Mouse (Mus musculus) limb, embryonic 11.5 days (tissue): ENCODE data around the gene Fignl1. TPM values are rescaled to one million over a fixed set of nuclear protein-coding genes. Genes with fewer than 3 reads are reported as not detected.

Experiments
- ATAC-seq: fragments of 200-750 bp; cut with Nextera tagmentation; 2 replicates; pipeline ENCODE4 v1.8.0; 2017; ENCODE audit warnings: low read depth; ENCODE audit not compliant: insufficient number of reproducible peaks, low FRiP score, low TSS enrichment
- DNase-seq: peaks from one replicate; pipeline ENCODE4 v3.0.0-alpha.2; 2015; ENCODE audit warnings: low spot score
- H3K27ac ChIP-seq: fragments of 300-500 bp; sonication (generic); replicated peaks from 2 replicates; pipeline ENCODE4 v1.5.1; 2014; ENCODE audit warnings: low read depth, mild to moderate bottlenecking, low read length
- H3K27me3 ChIP-seq: fragments of 300-500 bp; sonication (generic); 2 replicates; pipeline ENCODE4 v1.6.1; 2014; ENCODE audit warnings: mild to moderate bottlenecking, low read length, mixed read lengths; ENCODE audit not compliant: control insufficient read depth, insufficient read depth
- H3K36me3 ChIP-seq: fragments of 300-500 bp; sonication (generic); 2 replicates; pipeline ENCODE4 v1.6.1; 2014; ENCODE audit warnings: mild to moderate bottlenecking, low read length, moderate library complexity, mixed read lengths; ENCODE audit not compliant: control insufficient read depth, insufficient read depth
- H3K4me1 ChIP-seq: fragments of 300-500 bp; sonication (generic); 2 replicates; pipeline ENCODE4 v1.6.1; 2014; ENCODE audit warnings: low read length, mixed read lengths; ENCODE audit not compliant: control insufficient read depth, insufficient read depth
- H3K4me2 ChIP-seq: fragments of 300-500 bp; sonication (generic); 2 replicates; pipeline ENCODE4 v1.6.1; 2014; ENCODE audit warnings: low read depth, mild to moderate bottlenecking, moderate library complexity; ENCODE audit not compliant: severe bottlenecking
- H3K4me3 ChIP-seq: fragments of 300-500 bp; sonication (generic); 2 replicates; pipeline ENCODE4 v1.5.1; 2014; ENCODE audit warnings: low read depth, low read length
- H3K9ac ChIP-seq: fragments of 300-500 bp; sonication (generic); 2 replicates; pipeline ENCODE4 v1.6.1; 2014; ENCODE audit warnings: mild to moderate bottlenecking, low read length
- H3K9me3 ChIP-seq: fragments of 300-500 bp; sonication (generic); 2 replicates; pipeline ENCODE4 v1.6.1; 2016; ENCODE audit warnings: low read length; ENCODE audit not compliant: control insufficient read depth
- WGBS: fragments of 180-500 bp; shearing (Covaris S2); extraction: QIAGEN DNeasy Blood & Tissue Kit; methylation state at CpG from one replicate; pipeline ENCODE4 v1.1.7; 2014; 5-methylcytosine and 5-hydroxymethylcytosine counted together
- polyA plus RNA-seq: library from polyadenylated mRNA; unstranded; fragments of >200 nt; fragmentation: Nextera tagmentation; extraction: Ambion mirVana; gene quantifications from 2 replicates; pipeline ENCODE4 v1.2.1, GENCODE M21; 2014

The Fignl1 gene
- polyA plus RNA-seq, 1 experiment from 2014 or later = 96.7 TPM

GRCm38 (mm10) chr11:11836713-11837370 is 28.1 kb upstream of the Fignl1 start:
- ATAC-seq = peak; percentile 52; the same call in 1 of the 2 replicates
- H3K27me3 ChIP-seq = no peaks in the 10 kb centered on the region
- peak overlapping the region; percentile 30 for H3K9ac ChIP-seq
- H3K36me3 ChIP-seq = no peaks in the 10 kb centered on the region
- peaks cover 30% of the 10 kb centered on the region for H3K4me1 ChIP-seq
- no peaks in the 10 kb centered on the region for H3K9me3 ChIP-seq
- no peak for DNase-seq
- 46% methylated on average over 18 of the region's 18 CpGs for WGBS
- no peak overlapping the region for H3K4me3 ChIP-seq
- H3K4me2 ChIP-seq = no peak overlapping the region
- H3K27ac ChIP-seq = peak overlapping the region; percentile 60

GRCm38 (mm10) chr11:11836262-11836661 is 27.5 kb upstream of the Fignl1 start:
- H3K4me1 ChIP-seq = peaks cover 34% of the 10 kb centered on the region
- H3K9ac ChIP-seq = no peak overlapping the region
- no peak overlapping the region for H3K4me2 ChIP-seq
- H3K9me3 ChIP-seq = no peaks in the 10 kb centered on the region
- WGBS = 62% methylated on average over 8 of the region's 8 CpGs
- no peaks in the 10 kb centered on the region for H3K36me3 ChIP-seq
- DNase-seq (no peak), ATAC-seq (no peak)
- H3K4me3 ChIP-seq = no peak overlapping the region
- H3K27me3 ChIP-seq = no peaks in the 10 kb centered on the region
- peak overlapping the region; percentile 57; the same call in 1 of the 2 replicates for H3K27ac ChIP-seq

GRCm38 (mm10) chr11:11835791-11836190 is 27.0 kb upstream of the Fignl1 start:
- peak overlapping the region; percentile 57; the same call in 1 of the 2 replicates for H3K27ac ChIP-seq
- H3K9me3 ChIP-seq = no peaks in the 10 kb centered on the region
- H3K9ac ChIP-seq = no peak overlapping the region
- H3K4me1 ChIP-seq = peaks cover 38% of the 10 kb centered on the region
- H3K27me3 ChIP-seq = no peaks in the 10 kb centered on the region
- no peak overlapping the region for H3K4me2 ChIP-seq
- no peaks in the 10 kb centered on the region for H3K36me3 ChIP-seq
- 80% methylated on average over 4 of the region's 4 CpGs for WGBS
- no peak overlapping the region for H3K4me3 ChIP-seq
- ATAC-seq (no peak), DNase-seq (no peak)

GRCm38 (mm10) chr11:11835361-11835760 is 26.6 kb upstream of the Fignl1 start:
- no peak for ATAC-seq
- no peak overlapping the region for H3K9ac ChIP-seq
- no peak overlapping the region for H3K4me3 ChIP-seq
- peaks cover 41% of the 10 kb centered on the region for H3K4me1 ChIP-seq
- no peaks in the 10 kb centered on the region for H3K36me3 ChIP-seq
- WGBS = 42% methylated on average over 6 of the region's 6 CpGs
- H3K27ac ChIP-seq = 0 out of 2 replicates have a peak overlapping the region, but pooled peaks have one; percentile 51
- H3K9me3 ChIP-seq = no peaks in the 10 kb centered on the region
- H3K27me3 ChIP-seq = no peaks in the 10 kb centered on the region
- DNase-seq = no peak
- H3K4me2 ChIP-seq = no peak overlapping the region

GRCm38 (mm10) chr11:11833100-11833499 is 24.3 kb upstream of the Fignl1 start:
- Histone ChIP-seq H3K4me1 (peaks cover 56% of the 10 kb centered on the region), H3K4me3 (no peak overlapping the region), H3K27ac (peak overlapping the region; percentile 95), H3K9me3 (no peaks in the 10 kb centered on the region), H3K36me3 (no peaks in the 10 kb centered on the region), H3K27me3 (no peaks in the 10 kb centered on the region), H3K4me2 (no peak overlapping the region), H3K9ac (no peak overlapping the region)
- peak; percentile 27; the same call in 1 of the 2 replicates for ATAC-seq
- peak; percentile 69 for DNase-seq
- WGBS = 7% methylated on average over 8 of the region's 8 CpGs

- Histone ChIP-seq H3K9ac (no peak overlapping the region), H3K4me3 (no peak overlapping the region), H3K27ac (peak overlapping the region; percentile 95), H3K4me2 (no peak overlapping the region), H3K9me3 (no peaks in the 10 kb centered on the region), H3K27me3 (no peaks in the 10 kb centered on the region), H3K36me3 (no peaks in the 10 kb centered on the region), H3K4me1 (peaks cover 54% of the 10 kb centered on the region)
- ATAC-seq (no peak), DNase-seq (no peak)
- WGBS = 15% methylated on average over 6 of the region's 6 CpGs
These were observed 24.0 kb upstream of the Fignl1 start for GRCm38 (mm10) chr11:11832755-11833084.

- Histone ChIP-seq H3K9ac (no peak overlapping the region), H3K36me3 (no peaks in the 10 kb centered on the region), H3K4me3 (no peak overlapping the region), H3K4me2 (no peak overlapping the region), H3K9me3 (no peaks in the 10 kb centered on the region), H3K27ac (peak overlapping the region; percentile 95), H3K4me1 (peaks cover 55% of the 10 kb centered on the region), H3K27me3 (no peaks in the 10 kb centered on the region)
- DNase-seq (peak; percentile 64), ATAC-seq (no peak)
- WGBS = under 1% methylated on average over 6 of the region's 6 CpGs
These were observed 23.4 kb upstream of the Fignl1 start for GRCm38 (mm10) chr11:11831940-11832754.

- H3K4me2 ChIP-seq = no peak overlapping the region
- H3K4me3 ChIP-seq = no peak overlapping the region
- DNase-seq (no peak), ATAC-seq (no peak)
- H3K27me3 ChIP-seq = no peaks in the 10 kb centered on the region
- no peaks in the 10 kb centered on the region for H3K9me3 ChIP-seq
- H3K9ac ChIP-seq = no peak overlapping the region
- peak overlapping the region; percentile 95 for H3K27ac ChIP-seq
- peaks cover 54% of the 10 kb centered on the region for H3K4me1 ChIP-seq
- 1% methylated on average over 6 of the region's 6 CpGs for WGBS
- no peaks in the 10 kb centered on the region for H3K36me3 ChIP-seq
These were observed 22.8 kb upstream of the Fignl1 start for GRCm38 (mm10) chr11:11831526-11831925.
